Mouse (Mus musculus) neural tube, embryonic 12.5 days (tissue): ENCODE measurements around the gene Gm10999. TPM values are rescaled to one million over a fixed set of nuclear protein-coding genes. Genes with fewer than 3 reads are reported as not detected.
"Not testable (repeated sequence)": the region's sequence is repeated elsewhere in the genome, so short reads cannot be mapped to it uniquely, and the experiment has no call there.

Experiments used
- ATAC-seq: fragments of 200-750 bp; cut with Nextera tagmentation; 2 replicates; pipeline ENCODE4 v1.8.0; 2017; ENCODE audit warnings: low read depth, mild to moderate bottlenecking, moderate TSS enrichment, moderate library complexity; ENCODE audit not compliant: low FRiP score
- H3K27ac ChIP-seq: fragments of 300-500 bp; sonication (generic); 2 replicates; pipeline ENCODE4 v1.5.1; 2016
- H3K27me3 ChIP-seq: fragments of 300-500 bp; sonication (generic); replicated peaks from 2 replicates; pipeline ENCODE4 v1.6.1; 2016; ENCODE audit warnings: mild to moderate bottlenecking
- H3K36me3 ChIP-seq: fragments of 300-500 bp; sonication (generic); 2 replicates; pipeline ENCODE4 v1.6.1; 2016; ENCODE audit warnings: mild to moderate bottlenecking
- H3K4me1 ChIP-seq: fragments of 300-500 bp; sonication (generic); 2 replicates; pipeline ENCODE4 v1.6.1; 2016
- H3K4me2 ChIP-seq: fragments of 300-500 bp; sonication (generic); replicated peaks from 2 replicates; pipeline ENCODE4 v1.6.1; 2016; ENCODE audit warnings: mild to moderate bottlenecking
- H3K4me3 ChIP-seq: fragments of 300-500 bp; sonication (generic); 2 replicates; pipeline ENCODE4 v1.5.1; 2016
- H3K9ac ChIP-seq: fragments of 300-500 bp; sonication (generic); 2 replicates; pipeline ENCODE4 v1.6.1; 2016; ENCODE audit warnings: mild to moderate bottlenecking
- H3K9me3 ChIP-seq: fragments of 300-500 bp; sonication (generic); 2 replicates; pipeline ENCODE4 v1.6.1; 2016; ENCODE audit warnings: mild to moderate bottlenecking
- WGBS: fragments of 180-500 bp; shearing (Covaris S2); methylation state at CpG from one replicate; pipeline ENCODE4 v1.1.7; 2016; 5-methylcytosine and 5-hydroxymethylcytosine counted together
- polyA plus RNA-seq: library from polyadenylated mRNA; unstranded; fragments of >200 nt; fragmentation: Nextera tagmentation; extraction: Ambion mirVana; gene quantifications from 2 replicates; pipeline ENCODE4 v1.2.1, GENCODE M21; 2016

Gm10999 gene
- not detected in 2 replicates for polyA plus RNA-seq

DNA sequence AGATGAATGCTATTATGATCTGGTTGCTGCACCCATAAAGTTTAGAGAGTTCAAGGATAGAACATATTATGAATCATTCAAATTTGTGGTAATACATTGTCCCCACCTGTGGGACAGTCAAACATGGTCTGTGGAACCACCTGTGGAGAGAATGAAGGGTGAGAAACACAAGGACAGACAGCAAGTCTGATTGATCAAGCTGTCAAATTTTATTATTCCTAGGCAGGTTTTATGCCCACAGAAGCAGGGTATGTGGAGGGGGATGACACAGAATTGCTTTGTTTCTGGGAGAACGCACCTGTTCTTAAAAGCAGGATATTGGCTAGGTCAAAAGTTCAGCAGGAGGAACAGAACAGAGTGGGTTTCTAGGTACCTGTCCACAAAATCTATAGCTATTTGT, at the start of gene Gm10999:
TSS of gene Gm10999 (minus strand) at position 101 of the 400 bp plus-strand sequence.
- no peaks in the 10 kb centered on the region for H3K4me1 ChIP-seq
- no peak within 1 kb of the TSS for H3K27ac ChIP-seq
- no peaks in the 10 kb centered on the region for H3K36me3 ChIP-seq
- H3K4me2 ChIP-seq, result no peak within 1 kb of the TSS
- no peaks in the 10 kb centered on the region for H3K27me3 ChIP-seq
- H3K9ac ChIP-seq, result no peak within 1 kb of the TSS
- ATAC-seq, result no peak
- WGBS, result 83% methylated on average over 1 of the region's 1 CpGs
- H3K4me3 ChIP-seq, result no peak within 1 kb of the TSS
- no peaks in the 10 kb centered on the region for H3K9me3 ChIP-seq

DNA sequence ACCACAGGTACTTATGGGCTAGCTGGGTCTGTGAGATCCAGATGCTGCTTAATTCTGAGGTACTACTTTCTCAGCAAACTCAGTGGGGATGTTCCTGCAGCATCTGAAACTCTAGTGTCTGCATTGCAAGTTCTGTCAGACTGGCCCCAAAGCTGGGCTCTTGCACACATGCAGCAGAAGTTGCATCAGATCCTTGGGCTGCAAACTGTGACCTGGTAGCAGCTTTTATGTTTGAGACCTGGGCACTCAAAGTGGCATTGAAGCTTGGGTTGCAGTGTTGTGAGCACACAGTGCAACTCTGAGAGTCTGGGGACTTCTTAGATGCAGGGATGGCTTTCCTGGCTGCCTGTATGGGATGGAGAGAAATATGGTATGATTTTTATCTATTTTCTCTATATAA, 2.0 kb upstream of the Gm10999 start:
- H3K27me3 ChIP-seq, result no peaks in the 10 kb centered on the region
- H3K27ac ChIP-seq, result no peak overlapping the region
- H3K4me1 ChIP-seq, result no peaks in the 10 kb centered on the region
- H3K9ac ChIP-seq, result no peak overlapping the region
- no peak for ATAC-seq
- no peaks in the 10 kb centered on the region for H3K9me3 ChIP-seq
- H3K4me2 ChIP-seq, result no peak overlapping the region
- no peak overlapping the region for H3K4me3 ChIP-seq
- H3K36me3 ChIP-seq, result no peaks in the 10 kb centered on the region

DNA sequence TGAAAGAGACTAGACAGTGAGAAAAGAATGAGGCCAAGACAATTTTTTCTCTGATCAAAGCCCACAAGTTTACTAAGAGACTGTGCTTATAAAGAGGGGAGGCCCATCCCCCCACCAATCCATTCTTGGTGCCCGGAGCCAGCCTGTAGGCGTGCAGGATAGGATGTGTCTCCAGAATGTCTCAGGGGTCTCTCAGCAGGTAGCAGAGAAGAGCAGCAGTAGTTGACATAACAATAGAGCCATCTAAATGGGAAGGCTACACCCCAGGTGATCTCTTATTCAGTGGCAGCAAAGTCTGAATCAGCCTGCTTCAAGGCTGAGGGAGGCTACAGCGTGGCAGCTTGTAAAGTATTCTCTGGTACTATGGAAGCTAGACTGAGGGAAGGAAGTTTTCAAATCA, 15.7 kb downstream of the Gm10999 start:
- not testable (repeated sequence) for H3K4me3 ChIP-seq, H3K4me1 ChIP-seq, H3K9me3 ChIP-seq, H3K27me3 ChIP-seq, H3K9ac ChIP-seq, ATAC-seq, H3K4me2 ChIP-seq, H3K36me3 ChIP-seq, H3K27ac ChIP-seq
- WGBS, result 43% methylated on average over 3 of the region's 3 CpGs

Other genes with a start within 250 kb of the Gm10999 start
- gene Ccdc7a, start 66.1 kb downstream of the Gm10999 start, polyA plus RNA-seq, result not detected in 2 replicates
- gene Ccdc7b, start 64.5 kb downstream of the Gm10999 start, polyA plus RNA-seq, result not detected in 2 replicates
- 22.3 and 24.2 TPM in 2 replicates for gene 2610044O15Rik8, start 102.7 kb upstream of the Gm10999 start, polyA plus RNA-seq